Mouse (Mus musculus) lung, postnatal 4 days (tissue): Measurements from ENCODE around the gene Zdhhc3.

ENCODE experiments used
- DNase-seq, 2 experiments: peaks; one replicate each; pipeline ENCODE4 v3.0.0; 2021

The Zdhhc3 gene

DNA sequence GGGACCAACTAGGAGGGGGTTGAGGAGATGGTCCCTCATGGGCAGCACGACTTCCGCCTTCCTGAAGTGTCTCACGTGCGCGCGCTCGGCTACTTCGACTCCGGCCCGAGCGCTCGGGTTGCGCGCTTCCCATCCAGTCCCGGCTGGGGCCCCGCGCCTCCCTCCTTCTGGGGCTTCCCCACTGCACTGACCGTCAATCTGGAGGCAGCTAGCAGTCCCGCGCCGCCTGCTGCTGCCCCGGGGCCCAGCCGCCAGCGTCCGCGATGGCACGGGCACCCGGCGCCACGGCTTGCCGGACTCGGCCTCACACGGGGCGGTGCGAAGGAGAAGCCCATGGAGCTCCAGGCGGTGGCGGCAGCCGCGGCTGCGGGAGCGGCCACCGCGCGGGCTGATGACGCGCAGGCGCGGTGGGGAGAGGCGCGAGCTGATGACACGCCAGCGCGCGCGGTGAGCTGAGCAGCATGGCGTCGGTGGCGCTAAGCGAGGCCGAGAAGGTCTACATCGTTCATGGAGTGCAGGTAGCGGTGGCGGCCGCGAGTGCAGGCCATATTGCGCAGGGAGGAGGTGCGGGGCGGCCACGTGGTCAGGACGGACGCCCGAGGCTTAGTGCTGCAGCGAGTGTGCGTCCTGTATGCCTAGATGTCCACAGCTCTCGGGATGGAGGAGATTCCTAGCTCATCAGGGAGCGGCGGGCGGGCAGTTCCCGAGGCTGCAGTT lies at the start of gene Zdhhc3, which contains the start of gene Exosc7:
TSS of gene Zdhhc3 (minus strand) at position 401 of the 717 bp plus-strand sequence.
TSS of gene Exosc7 (plus strand) at position 411 of the 717 bp plus-strand sequence.
- DNase-seq, result peak; percentile 90 to 94

DNA sequence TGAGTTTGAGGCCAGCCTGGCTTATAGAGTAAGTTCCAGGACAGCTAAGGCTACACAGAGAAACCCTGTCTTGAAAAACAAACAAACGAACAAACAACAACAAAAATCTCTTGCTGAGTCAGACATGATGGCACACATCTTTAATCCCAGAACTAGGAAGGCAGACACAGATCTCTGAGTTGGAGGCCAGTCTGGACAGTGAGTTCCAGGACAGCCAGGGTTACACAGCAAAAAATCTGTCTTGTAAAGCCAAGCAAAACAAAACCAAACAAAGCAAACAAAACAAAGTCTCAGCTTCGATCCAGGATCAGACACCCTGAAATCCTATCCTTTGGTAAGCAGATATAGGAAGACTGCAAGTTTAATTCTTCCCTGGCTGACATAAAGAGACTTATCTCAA lies 48.8 kb upstream of the Zdhhc3 start:
- no peak for DNase-seq

GRCm38 (mm10) chr9:123159330-123159729 lies 46.3 kb upstream of the Zdhhc3 start:
- peak; percentile 29 to 82 for DNase-seq

GRCm38 (mm10) chr9:123158125-123158836 lies 45.3 kb upstream of the Zdhhc3 start:
- peak in 1 of 2 experiments; percentile 39 for DNase-seq

GRCm38 (mm10) chr9:123157699-123158098 lies 44.7 kb upstream of the Zdhhc3 start:
- no peak for DNase-seq

DNA sequence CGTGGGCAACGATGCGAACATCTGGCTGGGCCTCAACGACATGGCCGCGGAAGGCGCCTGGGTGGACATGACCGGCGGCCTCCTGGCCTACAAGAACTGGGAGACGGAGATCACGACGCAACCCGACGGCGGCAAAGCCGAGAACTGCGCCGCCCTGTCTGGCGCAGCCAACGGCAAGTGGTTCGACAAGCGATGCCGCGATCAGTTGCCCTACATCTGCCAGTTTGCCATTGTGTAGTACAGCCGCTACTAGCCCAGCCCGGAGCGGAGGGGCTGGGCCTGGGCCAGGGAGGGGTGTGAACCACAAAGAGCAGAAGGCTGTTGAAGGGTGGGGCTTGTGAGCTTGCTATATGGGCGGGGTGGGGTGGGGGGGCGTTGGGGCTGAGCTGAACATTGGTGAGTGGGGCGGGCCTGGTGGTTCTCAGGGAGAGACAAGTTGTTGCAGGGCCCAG lies 43.9 kb upstream of the Zdhhc3 start:
- peak; percentile 78 to 89 for DNase-seq

- DNase-seq, result peak in 1 of 2 experiments; percentile 28
These were observed 40.1 kb upstream of the Zdhhc3 start for GRCm38 (mm10) chr9:123153121-123153520.

DNA sequence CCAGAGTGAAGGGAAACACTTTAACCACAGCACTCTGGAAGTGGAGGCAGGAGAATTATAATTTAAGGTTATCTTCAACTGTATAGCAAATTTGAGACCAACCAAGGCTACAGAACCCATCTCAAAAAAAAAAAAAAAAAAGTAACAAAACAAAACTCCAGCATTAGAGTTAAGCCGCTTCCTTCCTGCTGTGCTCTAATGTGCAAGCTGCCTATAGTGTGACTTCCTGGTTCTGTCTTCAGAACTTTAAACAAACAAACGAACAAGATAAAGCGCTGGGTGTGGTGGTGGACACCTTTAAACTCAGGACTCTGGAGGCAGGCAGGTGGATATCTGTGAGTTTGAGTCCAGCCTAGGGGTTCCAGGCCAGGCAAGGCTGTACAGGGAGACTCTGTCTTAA lies 39.0 kb upstream of the Zdhhc3 start:
- DNase-seq, result no peak

DNA sequence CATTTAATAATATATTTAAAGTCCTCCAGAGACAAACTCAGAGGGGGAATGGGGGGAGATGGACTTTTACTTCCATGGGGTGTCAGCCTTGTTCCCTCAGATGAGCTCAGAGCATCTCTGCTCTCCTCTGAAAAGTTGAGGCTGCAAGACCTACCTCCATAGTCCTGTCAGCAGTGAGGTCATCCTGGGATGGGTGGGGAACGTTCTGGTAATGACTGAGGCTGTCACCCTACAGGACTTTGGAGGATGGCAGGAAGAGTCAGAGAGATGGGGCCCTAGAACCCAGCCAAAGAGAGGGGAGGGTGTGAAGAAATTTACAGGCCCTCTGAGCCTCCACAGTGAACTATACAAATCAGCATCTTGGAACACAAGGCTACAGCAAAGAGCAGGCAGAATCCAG lies 38.6 kb upstream of the Zdhhc3 start:
- no peak for DNase-seq

- DNase-seq, result peak; percentile 62 to 84
These were observed 37.4 kb upstream of the Zdhhc3 start, which contains the start of gene Clec3b for GRCm38 (mm10) chr9:123150241-123151020. Gene Clec3b, plus strand, starts transcription at chr9:123150946.

DNA sequence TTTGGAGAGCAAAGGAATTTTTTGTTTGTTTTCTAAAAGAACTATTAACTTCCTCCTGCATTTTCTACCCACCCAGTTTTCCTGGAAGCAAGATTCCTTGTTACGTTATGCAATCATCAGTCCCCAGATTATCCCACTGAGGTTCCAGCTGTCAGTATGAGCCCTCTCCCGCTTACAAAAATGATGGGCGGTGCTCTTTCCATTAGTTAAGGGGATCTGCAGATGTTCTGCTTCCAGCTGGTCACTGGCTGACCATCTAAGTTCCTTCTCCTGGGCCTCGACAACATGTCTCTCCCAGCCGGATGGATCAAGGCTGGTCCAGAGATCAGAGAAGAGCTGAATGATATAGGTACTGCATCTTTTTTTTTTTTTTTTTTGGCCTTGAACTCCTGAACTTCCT lies 35.4 kb upstream of the Zdhhc3 start:
- peak; percentile 30 to 66 for DNase-seq

- no peak for DNase-seq
These were observed 27.0 kb upstream of the Zdhhc3 start for GRCm38 (mm10) chr9:123139887-123140614.

- DNase-seq, result peak; percentile 73 to 91
These were observed 26.0 kb upstream of the Zdhhc3 start for GRCm38 (mm10) chr9:123138891-123139474.

DNA sequence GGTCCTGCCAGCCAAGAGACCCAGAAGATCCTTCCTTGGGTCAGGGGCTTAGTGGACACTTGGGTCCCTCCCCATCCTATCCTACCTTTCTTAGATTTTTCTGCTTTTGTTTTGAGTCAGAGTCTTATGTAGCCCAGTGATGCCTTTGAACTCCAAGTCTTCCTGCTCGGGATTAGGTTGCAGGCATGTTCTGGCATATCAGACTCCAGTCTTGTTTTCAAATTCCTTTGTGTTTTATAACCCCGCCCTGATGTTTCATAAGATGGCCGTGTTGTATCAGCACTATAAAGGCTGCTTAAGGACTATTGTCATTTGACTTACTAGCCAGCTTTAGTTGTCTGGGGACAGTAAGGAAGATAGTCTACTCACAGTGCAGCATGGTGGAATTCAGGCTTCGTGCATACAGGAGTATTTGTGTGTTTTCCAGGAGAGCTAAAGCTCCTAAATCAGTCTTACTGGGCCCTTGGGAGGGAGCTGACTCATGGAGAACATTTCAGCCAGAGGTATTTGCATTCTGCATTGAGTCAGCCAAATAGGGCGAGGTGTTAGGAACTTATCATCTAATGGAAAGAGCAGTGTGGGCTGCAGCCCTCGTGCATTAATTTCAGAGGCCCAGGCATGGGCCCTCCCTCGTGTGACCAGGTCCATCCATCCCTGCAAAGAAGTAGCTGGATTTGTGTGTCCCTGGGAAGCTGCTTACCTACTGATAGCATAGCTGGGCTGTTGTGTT lies 24.1 kb upstream of the Zdhhc3 start:
- no peak for DNase-seq

GRCm38 (mm10) chr9:123132994-123133393 lies 20.0 kb upstream of the Zdhhc3 start:
- DNase-seq, result no peak

GRCm38 (mm10) chr9:123127663-123128062 lies 14.7 kb upstream of the Zdhhc3 start:
- no peak for DNase-seq

DNA sequence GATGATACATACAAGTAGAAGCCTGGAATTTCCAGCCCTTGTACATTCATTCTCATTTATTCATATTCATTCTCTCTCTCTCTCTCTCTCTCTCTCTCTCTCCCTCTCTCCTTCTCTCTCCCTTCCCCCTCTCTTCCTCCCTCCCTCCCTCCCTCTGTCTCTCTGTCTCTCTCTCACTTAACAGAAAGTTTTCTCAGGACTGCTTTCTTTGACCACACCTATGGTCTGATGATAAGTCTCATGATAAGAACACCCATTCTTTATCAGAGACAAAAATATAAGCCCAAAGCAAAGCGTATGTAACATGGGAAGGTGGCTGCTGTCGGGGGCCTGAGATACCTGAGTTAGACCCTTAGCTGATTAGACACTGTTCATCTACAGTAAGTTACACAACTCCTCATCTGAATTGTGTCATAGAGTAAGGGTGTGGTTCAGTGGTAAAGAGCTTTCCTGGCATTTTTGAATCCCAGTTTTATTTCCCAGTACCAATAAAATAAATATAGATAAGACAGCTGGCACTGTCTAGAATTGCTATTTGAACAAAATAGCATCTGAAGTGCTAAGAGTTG lies 11.5 kb upstream of the Zdhhc3 start:
- DNase-seq, result no peak

- peak in 1 of 2 experiments; percentile 34 for DNase-seq
These were observed 10.8 kb upstream of the Zdhhc3 start for GRCm38 (mm10) chr9:123123571-123124412.

GRCm38 (mm10) chr9:123123017-123123416 lies 10.0 kb upstream of the Zdhhc3 start:
- no peak for DNase-seq

DNA sequence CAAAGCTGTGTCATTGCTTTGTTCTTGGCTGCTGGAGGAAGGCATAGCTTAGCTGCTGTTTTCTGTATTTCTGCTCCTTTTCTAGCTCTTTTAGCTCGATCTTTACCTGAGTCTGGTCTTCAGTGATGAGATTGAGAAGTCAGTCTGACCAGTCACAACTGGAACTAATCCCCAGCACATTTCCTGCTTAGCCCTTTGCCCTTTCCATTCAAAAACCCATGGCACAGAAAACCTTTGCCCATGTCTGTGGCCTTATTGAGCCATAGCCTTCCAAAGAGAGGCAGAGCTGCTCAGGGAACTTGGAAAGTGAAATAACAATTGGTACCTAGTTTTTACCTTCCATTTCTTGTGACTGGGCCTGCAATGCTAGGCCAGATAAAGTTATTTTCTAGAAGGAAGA lies 2.6 kb upstream of the Zdhhc3 start:
- no peak for DNase-seq
